Mouse (Mus musculus): Measurements from ENCODE around the gene Mllt3. TPM values are rescaled to one million over a fixed set of nuclear protein-coding genes. Genes with fewer than 3 reads are reported as not detected.

Mllt3 gene
- total RNA-seq, 2 experiments from 2014 or later, result 113 to 127 TPM

DNA sequence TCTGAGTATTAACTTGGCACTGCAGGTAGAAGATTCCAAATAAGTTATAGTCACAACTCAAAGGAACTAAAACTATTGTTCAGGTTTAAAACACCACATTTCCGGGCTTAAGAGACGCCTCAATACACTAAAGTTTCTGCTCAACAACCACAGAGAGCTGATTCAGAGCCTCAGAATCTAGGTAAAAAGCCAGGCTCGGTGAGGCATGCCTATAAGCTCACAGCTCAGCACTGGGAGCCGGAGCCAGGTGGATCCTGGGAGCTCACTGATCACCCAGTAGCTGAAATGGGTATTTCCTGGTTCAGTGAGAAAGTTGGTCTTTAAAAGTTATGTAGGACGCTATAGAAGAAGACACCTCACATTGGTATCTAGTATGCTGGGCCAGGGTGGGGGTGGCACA lies 183.1 kb downstream of the Mllt3 start:
- TF ChIP-seq CTCF (IDR thresholded peaks at IDR 0.05), result no peak
- intact Hi-C loops (cut with DNase I), result no loop called here
- no peak for DNase-seq
- Histone ChIP-seq H3K4me3 (no peak overlapping the region), H3K27ac (no peak overlapping the region)

DNA sequence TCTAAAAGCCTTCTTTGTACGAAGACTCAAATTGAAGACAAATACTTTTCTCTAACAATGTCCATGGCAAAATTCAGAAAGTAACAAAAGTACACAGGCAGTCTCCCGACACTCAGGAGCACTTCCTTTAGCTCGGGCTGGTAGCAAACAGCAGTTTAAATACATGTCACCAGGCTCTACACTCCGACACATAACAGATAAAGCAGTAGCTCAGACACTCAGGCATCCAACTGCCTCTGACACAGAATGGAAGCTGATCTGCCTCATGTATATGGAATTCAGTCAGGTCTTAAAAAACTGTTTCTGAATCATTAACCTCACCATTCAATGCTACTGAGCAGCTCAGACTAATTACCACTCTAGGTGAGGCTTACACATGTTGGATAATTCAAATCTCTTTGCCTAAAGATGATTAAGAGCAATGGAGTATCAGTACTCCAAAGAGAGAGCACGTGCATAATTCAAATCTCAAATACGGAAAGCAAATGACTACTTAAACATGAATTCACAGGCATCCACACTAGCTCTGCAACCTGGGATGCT lies 188.4 kb downstream of the Mllt3 start:
- H3K4me3 ChIP-seq, result no peak overlapping the region
- no peak for TF ChIP-seq CTCF (IDR thresholded peaks at IDR 0.05)
- no peak for DNase-seq
- intact Hi-C loops (cut with DNase I), result no loop called here
- no peak overlapping the region for H3K27ac ChIP-seq

DNA sequence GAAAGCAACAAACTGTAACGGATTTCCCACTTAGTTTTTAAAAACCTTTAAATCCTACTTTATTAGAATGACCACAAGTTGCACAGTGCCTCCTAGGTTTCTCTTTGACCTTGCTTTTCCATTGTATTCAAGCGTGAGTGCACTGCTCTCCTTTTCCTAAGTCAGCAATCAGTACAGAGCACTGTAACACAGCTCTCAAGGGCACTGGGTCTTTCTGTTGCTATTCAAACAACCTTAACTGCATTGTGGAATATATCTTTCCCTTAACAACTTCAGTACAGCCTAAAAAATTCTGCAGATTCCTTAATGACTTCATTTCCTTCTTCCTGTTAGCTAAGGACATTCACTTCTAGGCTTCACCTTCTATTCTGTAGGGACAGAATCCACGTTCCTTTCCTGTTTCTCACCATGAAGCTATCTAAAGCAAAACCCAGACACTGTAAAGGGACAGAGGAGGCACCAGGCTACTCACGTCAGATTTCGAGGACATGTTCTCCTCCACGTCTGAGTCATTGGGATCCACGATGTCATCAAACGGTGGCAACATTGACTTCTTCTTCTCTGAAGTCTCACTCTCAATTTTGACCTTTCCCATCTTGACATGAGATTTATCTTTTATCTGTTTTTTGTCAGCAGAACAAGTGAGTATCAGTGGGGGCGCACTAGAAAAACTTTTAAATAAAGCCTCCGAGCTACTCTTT lies 192.8 kb downstream of the Mllt3 start:
- no peak for DNase-seq
- no peak overlapping the region for H3K4me3 ChIP-seq
- TF ChIP-seq CTCF (IDR thresholded peaks at IDR 0.05), result no peak
- no peak overlapping the region for H3K27ac ChIP-seq
- intact Hi-C loops (cut with DNase I), result no loop called here

DNA sequence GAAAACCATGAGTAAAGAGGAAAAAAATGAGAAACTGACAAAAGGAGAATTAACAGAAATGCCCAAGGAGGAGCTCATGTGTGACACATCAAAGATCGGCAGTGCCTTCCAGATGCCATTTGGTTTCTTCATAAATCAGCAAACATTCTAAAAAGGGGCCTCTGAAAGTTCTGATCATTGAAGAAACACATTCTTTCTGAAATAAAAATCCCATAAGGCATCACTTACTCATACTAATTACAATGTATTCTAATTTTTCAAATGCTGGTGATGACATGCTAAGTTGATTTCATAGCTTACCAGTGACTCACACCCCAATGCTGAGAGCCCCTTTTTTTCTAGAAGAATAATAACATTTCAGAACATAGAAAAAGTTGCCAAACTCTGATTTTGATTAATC lies 194.4 kb downstream of the Mllt3 start:
- no peak for DNase-seq
- H3K4me3 ChIP-seq, result no peak overlapping the region
- intact Hi-C loops (cut with DNase I), result no loop called here
- TF ChIP-seq CTCF (IDR thresholded peaks at IDR 0.05), result no peak
- no peak overlapping the region for H3K27ac ChIP-seq

DNA sequence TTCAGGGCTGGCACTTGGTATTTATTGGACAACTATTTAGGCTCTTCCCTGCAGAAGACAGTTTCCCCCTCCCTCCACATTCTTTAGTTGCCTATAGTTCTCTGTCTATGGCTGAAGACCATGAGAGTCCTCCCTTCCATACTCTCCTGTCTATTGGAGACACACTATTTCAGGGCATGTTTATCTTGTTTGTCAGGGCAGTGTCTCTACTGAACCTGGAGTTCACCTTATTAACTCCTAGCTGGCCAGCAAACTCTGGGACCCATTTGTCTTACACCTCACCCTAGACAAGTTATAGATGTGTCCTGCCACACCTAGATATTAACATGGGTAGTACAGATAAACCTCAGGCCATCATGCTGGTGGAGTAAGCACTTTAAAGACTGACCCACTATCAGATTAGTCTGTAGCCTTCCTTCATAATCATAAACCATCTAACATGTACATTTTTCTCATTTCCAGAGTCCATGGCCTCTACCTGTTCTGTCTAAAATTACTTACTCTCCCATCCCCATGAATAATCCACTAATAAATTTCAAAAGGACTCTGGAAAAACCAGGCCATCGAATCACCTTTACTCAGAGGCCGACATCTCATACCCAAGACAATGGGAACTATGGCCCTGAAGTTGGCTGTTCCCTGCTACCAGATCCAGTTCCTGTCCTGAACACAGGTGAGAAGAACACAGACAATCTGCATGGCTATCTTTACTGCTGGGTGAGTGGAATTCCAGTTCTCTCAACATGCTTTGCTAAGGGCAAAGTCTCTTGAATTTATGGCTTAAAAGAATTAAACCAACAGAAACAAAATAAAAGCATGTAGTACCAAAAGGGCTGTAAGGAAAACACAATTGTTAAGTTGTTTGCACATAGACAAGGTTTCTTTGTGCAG lies 195.4 kb downstream of the Mllt3 start:
- TF ChIP-seq CTCF (IDR thresholded peaks at IDR 0.05), result no peak
- Histone ChIP-seq H3K27ac (no peak overlapping the region), H3K4me3 (no peak overlapping the region)
- intact Hi-C loops (cut with DNase I), result no loop called here
- no peak for DNase-seq

DNA sequence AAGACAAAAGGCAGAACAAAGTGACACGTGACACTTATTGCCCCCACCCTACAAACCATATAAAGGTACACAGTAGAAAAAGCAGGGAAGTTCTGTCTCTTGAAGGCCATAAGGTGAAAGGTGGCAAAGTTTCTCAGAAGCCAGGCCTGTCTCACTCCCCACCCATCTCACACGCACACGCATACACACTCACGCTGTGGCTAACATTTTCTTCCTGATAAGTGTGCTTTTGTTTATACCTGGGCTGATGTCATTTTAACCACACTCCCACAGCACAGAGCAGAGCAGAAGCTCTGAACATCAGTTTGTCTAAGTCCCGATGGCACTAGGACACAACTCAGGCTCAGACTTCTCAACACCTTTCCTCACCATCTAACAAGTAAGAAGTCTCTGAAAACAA lies 196.9 kb downstream of the Mllt3 start:
- DNase-seq, result no peak
- intact Hi-C loops (cut with DNase I), result no loop called here
- Histone ChIP-seq H3K4me3 (no peak overlapping the region), H3K27ac (no peak overlapping the region)
- no peak for TF ChIP-seq CTCF (IDR thresholded peaks at IDR 0.05)

DNA sequence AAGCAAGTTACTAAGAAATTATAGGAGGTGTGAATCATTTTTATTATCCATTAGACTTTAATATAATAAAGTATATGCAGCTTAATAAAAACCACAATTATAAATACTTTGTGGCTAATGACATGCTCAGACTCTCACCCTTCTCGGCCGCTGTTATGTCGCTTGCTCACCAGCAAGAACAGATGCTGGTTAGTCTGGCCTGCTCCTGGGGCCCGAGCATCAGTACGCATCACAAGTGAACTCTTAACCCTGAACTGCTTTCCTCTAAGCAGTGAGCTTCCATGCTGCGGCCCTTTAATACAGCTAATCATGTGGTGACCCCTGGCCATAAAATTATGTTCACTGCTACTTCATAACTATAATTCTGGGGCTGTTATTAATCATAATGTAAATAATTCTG lies 198.0 kb downstream of the Mllt3 start:
- intact Hi-C loops (cut with DNase I), result no loop called here
- TF ChIP-seq CTCF (IDR thresholded peaks at IDR 0.05), result no peak
- Histone ChIP-seq H3K27ac (no peak overlapping the region), H3K4me3 (no peak overlapping the region)
- DNase-seq, result no peak

DNA sequence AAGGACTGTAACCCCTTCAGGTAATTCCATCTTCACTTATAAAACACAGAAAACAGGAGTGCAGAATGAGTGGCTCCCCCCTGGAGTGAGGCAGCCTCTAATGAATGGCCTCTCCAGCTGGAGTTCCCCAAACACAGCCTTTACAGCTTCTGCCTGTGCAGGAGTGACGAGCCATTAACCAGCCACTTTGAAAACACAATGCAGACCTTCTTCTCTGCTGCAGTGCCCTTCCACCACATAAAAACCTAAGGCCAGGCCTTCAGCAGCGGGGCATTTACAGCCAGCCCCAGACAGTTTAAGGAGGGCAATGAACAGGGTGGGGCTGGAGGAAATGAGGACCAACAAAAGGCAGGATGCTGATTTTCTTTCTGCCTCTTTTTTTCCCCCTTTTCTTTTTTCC lies 198.9 kb downstream of the Mllt3 start:
- DNase-seq, result no peak
- intact Hi-C loops (cut with DNase I), result no loop called here
- no peak for TF ChIP-seq CTCF (IDR thresholded peaks at IDR 0.05)
- Histone ChIP-seq H3K27ac (no peak overlapping the region), H3K4me3 (no peak overlapping the region)

DNA sequence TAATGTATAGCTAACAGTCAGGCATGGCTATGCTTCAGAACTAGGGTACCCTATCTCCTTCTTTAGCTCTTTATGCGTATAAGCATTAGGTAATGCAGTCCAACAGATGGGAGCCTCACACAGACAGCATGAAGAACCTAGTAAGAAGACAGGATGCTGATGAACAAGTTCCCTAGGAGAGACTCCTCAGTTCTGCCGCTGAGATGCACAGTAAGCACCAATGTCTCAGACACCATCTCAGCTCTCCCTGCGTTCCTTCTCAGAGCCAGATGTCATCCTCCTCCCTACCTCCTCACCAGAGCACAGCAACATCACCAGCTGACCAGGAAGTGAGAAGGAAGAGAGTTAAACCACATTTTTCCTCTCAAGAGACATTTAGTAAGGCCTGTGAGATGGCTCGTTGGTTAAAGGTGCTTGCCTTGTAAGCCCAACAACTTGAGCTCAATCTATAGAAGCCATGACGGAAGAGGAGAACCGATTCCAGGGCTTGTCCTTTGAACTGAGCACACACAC lies 202.3 kb downstream of the Mllt3 start:
- intact Hi-C loops (cut with DNase I), result no loop called here
- Histone ChIP-seq H3K4me3 (no peak overlapping the region), H3K27ac (no peak overlapping the region)
- no peak for DNase-seq
- no peak for TF ChIP-seq CTCF (IDR thresholded peaks at IDR 0.05)

DNA sequence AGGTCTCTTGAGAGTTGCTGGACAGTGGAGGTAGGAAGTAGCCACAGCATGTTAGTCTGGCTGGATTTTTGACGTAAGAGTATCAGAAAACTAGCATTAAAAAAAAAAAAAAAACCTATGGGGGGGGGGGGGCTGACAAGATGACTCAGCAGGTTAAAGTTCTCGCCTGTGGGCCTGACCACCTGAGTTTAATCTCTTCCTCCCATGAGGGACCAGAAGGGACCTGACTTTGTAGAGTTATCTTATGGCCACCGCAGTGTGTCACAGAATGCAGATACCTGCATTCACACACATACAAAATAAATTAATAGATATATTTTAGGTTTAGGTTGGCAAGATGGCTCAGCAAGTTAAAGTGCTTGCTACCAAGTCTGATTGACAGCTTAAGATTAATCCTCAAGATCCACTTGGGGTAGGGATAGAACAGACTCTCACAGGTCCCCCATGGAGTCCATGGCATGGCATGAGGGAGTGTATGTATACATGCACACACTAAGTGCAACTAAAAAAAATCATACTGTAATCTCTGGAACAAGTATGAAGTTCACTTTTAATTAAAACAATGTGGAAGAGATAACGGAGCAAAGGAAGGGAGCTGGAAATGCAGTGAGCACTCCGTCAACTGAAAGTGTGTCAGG lies 203.6 kb downstream of the Mllt3 start:
- H3K4me3 ChIP-seq, result no peak overlapping the region
- H3K27ac ChIP-seq, result no peak overlapping the region
- no peak for TF ChIP-seq CTCF (IDR thresholded peaks at IDR 0.05)
- DNase-seq, result no peak
- intact Hi-C loops (cut with DNase I), result no loop called here

DNA sequence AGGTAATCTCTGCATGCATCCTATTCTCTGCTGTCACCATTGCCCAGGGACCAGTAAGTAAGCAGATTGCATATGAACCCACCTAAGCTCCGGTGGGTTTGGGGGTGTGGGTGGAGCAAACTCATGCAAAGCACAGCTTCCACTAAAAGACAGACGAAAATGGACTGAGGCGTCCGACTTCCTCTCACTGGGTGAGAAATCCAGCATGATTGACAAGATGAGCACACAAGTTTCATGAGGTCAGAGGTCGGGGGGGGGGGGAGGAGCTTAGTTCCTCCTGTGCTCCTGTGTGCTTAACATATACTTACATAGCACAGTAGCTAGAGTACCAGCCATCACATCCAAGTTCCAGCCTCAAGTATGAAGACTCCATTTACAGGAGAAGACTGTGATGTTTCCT lies 206.8 kb downstream of the Mllt3 start:
- Histone ChIP-seq H3K4me3 (no peak overlapping the region), H3K27ac (no peak overlapping the region)
- intact Hi-C loops (cut with DNase I), result no loop called here
- DNase-seq, result no peak
- no peak for TF ChIP-seq CTCF (IDR thresholded peaks at IDR 0.05)

DNA sequence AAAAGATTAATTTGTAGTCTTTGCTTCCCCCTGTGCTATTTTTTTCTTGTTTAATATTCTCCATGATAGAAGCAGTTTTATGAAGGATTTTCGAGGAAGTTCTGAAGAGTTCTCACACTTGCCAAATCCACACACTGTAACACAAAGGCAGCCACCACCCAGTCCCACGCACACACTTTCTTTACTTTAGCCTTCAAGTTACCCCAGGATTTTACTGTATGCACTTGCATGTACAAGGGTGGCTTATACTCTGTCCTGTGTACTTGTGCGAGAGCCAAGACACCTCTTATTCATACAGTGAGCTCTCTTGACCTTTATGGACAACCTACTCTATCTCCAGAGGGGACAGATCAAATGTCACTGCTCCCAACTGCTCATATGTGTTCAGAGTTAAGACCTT lies 209.5 kb downstream of the Mllt3 start:
- peak overlapping the region; percentile 5; the same call in 1 of the 2 replicates for H3K27ac ChIP-seq
- intact Hi-C loops (cut with DNase I), result no loop called here

More for the DNA sequence above, 209.5 kb downstream of the Mllt3 start:
- TF ChIP-seq CTCF (IDR thresholded peaks at IDR 0.05), result no peak
- DNase-seq, result no peak
- peak overlapping the region; percentile 17; the same call in 1 of the 2 replicates for H3K4me3 ChIP-seq
